Mouse (Mus musculus): ENCODE data around the gene Dab1. TPM values are rescaled to one million over a fixed set of nuclear protein-coding genes. Genes with fewer than 3 reads are reported as not detected.

Dab1 gene
- polyA plus RNA-seq, 1 experiment from 2014 or later = 55.4 TPM

GRCm38 (mm10) chr4:104637016-104637415 is 1017.9 kb downstream of the Dab1 start:
- no peak for DNase-seq (ENCODE audit: low spot score)
- Histone ChIP-seq H3K4me1 (replicated peaks; ENCODE audit: control insufficient read depth, insufficient read depth, low read length) (no peaks in the 10 kb centered on the region), H3K9me3 (ENCODE audit: control insufficient read depth, low read length) (no peaks in the 10 kb centered on the region), H3K4me3 (ENCODE audit: low read depth, low read length) (no peak overlapping the region), H3K4me2 (replicated peaks; ENCODE audit: low read depth, low read length) (no peak overlapping the region), H3K27ac (ENCODE audit: low read depth, low read length) (no peak overlapping the region), H3K9ac (ENCODE audit: low read depth, low read length) (no peak overlapping the region), H3K36me3 (ENCODE audit: control insufficient read depth, insufficient read depth, low read length) (no peaks in the 10 kb centered on the region), H3K27me3 (ENCODE audit: control insufficient read depth, insufficient read depth, low read length) (no peaks in the 10 kb centered on the region)
- no peak for ATAC-seq (ENCODE audit: low FRiP score)
- WGBS = 78% methylated on average over 4 of the region's 4 CpGs

GRCm38 (mm10) chr4:104640617-104641016 is 1021.5 kb downstream of the Dab1 start:
- WGBS = 46% methylated on average over 5 of the region's 5 CpGs
- H3K4me3 ChIP-seq (ENCODE audit: low read depth, low read length) = no peak overlapping the region
- no peak overlapping the region for H3K4me2 ChIP-seq (replicated peaks; ENCODE audit: low read depth, low read length)
- no peaks in the 10 kb centered on the region for H3K4me1 ChIP-seq (replicated peaks; ENCODE audit: control insufficient read depth, insufficient read depth, low read length)
- H3K27ac ChIP-seq (ENCODE audit: low read depth, low read length) = no peak overlapping the region
- H3K36me3 ChIP-seq (ENCODE audit: control insufficient read depth, insufficient read depth, low read length) = no peaks in the 10 kb centered on the region
- no peaks in the 10 kb centered on the region for H3K9me3 ChIP-seq (ENCODE audit: control insufficient read depth, low read length)
- DNase-seq (ENCODE audit: low spot score) = peak; percentile 38
- H3K9ac ChIP-seq (ENCODE audit: low read depth, low read length) = no peak overlapping the region
- H3K27me3 ChIP-seq (ENCODE audit: control insufficient read depth, insufficient read depth, low read length) = no peaks in the 10 kb centered on the region
- peak; percentile 80 for ATAC-seq (ENCODE audit: low FRiP score)

GRCm38 (mm10) chr4:104642761-104643469 is 1023.8 kb downstream of the Dab1 start:
- Histone ChIP-seq H3K4me1 (replicated peaks; ENCODE audit: control insufficient read depth, insufficient read depth, low read length) (no peaks in the 10 kb centered on the region), H3K4me3 (ENCODE audit: low read depth, low read length) (no peak overlapping the region), H3K36me3 (ENCODE audit: control insufficient read depth, insufficient read depth, low read length) (no peaks in the 10 kb centered on the region), H3K4me2 (replicated peaks; ENCODE audit: low read depth, low read length) (no peak overlapping the region), H3K27me3 (ENCODE audit: control insufficient read depth, insufficient read depth, low read length) (no peaks in the 10 kb centered on the region), H3K9ac (ENCODE audit: low read depth, low read length) (no peak overlapping the region), H3K27ac (ENCODE audit: low read depth, low read length) (no peak overlapping the region), H3K9me3 (ENCODE audit: control insufficient read depth, low read length) (no peaks in the 10 kb centered on the region)
- DNase-seq (ENCODE audit: low spot score) = no peak
- 86% methylated on average over 8 of the region's 8 CpGs for WGBS
- no peak for ATAC-seq (ENCODE audit: low FRiP score)

- ATAC-seq (ENCODE audit: low FRiP score) (no peak), DNase-seq (ENCODE audit: low spot score) (no peak)
- H3K4me2 ChIP-seq (replicated peaks; ENCODE audit: low read depth, low read length) = no peak overlapping the region
- no peaks in the 10 kb centered on the region for H3K9me3 ChIP-seq (ENCODE audit: control insufficient read depth, low read length)
- H3K27ac ChIP-seq (ENCODE audit: low read depth, low read length) = no peak overlapping the region
- H3K27me3 ChIP-seq (ENCODE audit: control insufficient read depth, insufficient read depth, low read length) = no peaks in the 10 kb centered on the region
- no peaks in the 10 kb centered on the region for H3K4me1 ChIP-seq (replicated peaks; ENCODE audit: control insufficient read depth, insufficient read depth, low read length)
- H3K36me3 ChIP-seq (ENCODE audit: control insufficient read depth, insufficient read depth, low read length) = no peaks in the 10 kb centered on the region
- WGBS = 77% methylated on average over 6 of the region's 6 CpGs
- H3K9ac ChIP-seq (ENCODE audit: low read depth, low read length) = no peak overlapping the region
- no peak overlapping the region for H3K4me3 ChIP-seq (ENCODE audit: low read depth, low read length)
Observed at GRCm38 (mm10) chr4:104643534-104644356, 1024.6 kb downstream of the Dab1 start.

GRCm38 (mm10) chr4:104644357-104644630 is 1025.1 kb downstream of the Dab1 start:
- H3K4me3 ChIP-seq (ENCODE audit: low read depth, low read length) = no peak overlapping the region
- H3K9me3 ChIP-seq (ENCODE audit: control insufficient read depth, low read length) = no peaks in the 10 kb centered on the region
- no peaks in the 10 kb centered on the region for H3K27me3 ChIP-seq (ENCODE audit: control insufficient read depth, insufficient read depth, low read length)
- DNase-seq (ENCODE audit: low spot score) (no peak), ATAC-seq (ENCODE audit: low FRiP score) (no peak)
- WGBS = 82% methylated on average over 3 of the region's 3 CpGs
- H3K4me2 ChIP-seq (replicated peaks; ENCODE audit: low read depth, low read length) = no peak overlapping the region
- H3K4me1 ChIP-seq (replicated peaks; ENCODE audit: control insufficient read depth, insufficient read depth, low read length) = no peaks in the 10 kb centered on the region
- H3K36me3 ChIP-seq (ENCODE audit: control insufficient read depth, insufficient read depth, low read length) = no peaks in the 10 kb centered on the region
- H3K27ac ChIP-seq (ENCODE audit: low read depth, low read length) = no peak overlapping the region
- H3K9ac ChIP-seq (ENCODE audit: low read depth, low read length) = no peak overlapping the region

GRCm38 (mm10) chr4:104644862-104645261 is 1025.7 kb downstream of the Dab1 start:
- no peak overlapping the region for H3K4me3 ChIP-seq (ENCODE audit: low read depth, low read length)
- no peaks in the 10 kb centered on the region for H3K4me1 ChIP-seq (replicated peaks; ENCODE audit: control insufficient read depth, insufficient read depth, low read length)
- H3K36me3 ChIP-seq (ENCODE audit: control insufficient read depth, insufficient read depth, low read length) = no peaks in the 10 kb centered on the region
- H3K9me3 ChIP-seq (ENCODE audit: control insufficient read depth, low read length) = no peaks in the 10 kb centered on the region
- DNase-seq (ENCODE audit: low spot score) = no peak
- no peaks in the 10 kb centered on the region for H3K27me3 ChIP-seq (ENCODE audit: control insufficient read depth, insufficient read depth, low read length)
- no peak for ATAC-seq (ENCODE audit: low FRiP score)
- no peak overlapping the region for H3K27ac ChIP-seq (ENCODE audit: low read depth, low read length)
- no peak overlapping the region for H3K9ac ChIP-seq (ENCODE audit: low read depth, low read length)
- WGBS = 94% methylated on average over 4 of the region's 4 CpGs
- H3K4me2 ChIP-seq (replicated peaks; ENCODE audit: low read depth, low read length) = no peak overlapping the region

- 77% methylated on average over 6 of the region's 6 CpGs for WGBS
- Histone ChIP-seq H3K27me3 (ENCODE audit: control insufficient read depth, insufficient read depth, low read length) (no peaks in the 10 kb centered on the region), H3K36me3 (ENCODE audit: control insufficient read depth, insufficient read depth, low read length) (no peaks in the 10 kb centered on the region), H3K9me3 (ENCODE audit: control insufficient read depth, low read length) (no peaks in the 10 kb centered on the region), H3K4me1 (replicated peaks; ENCODE audit: control insufficient read depth, insufficient read depth, low read length) (no peaks in the 10 kb centered on the region), H3K4me2 (replicated peaks; ENCODE audit: low read depth, low read length) (no peak overlapping the region), H3K27ac (ENCODE audit: low read depth, low read length) (no peak overlapping the region), H3K9ac (ENCODE audit: low read depth, low read length) (no peak overlapping the region), H3K4me3 (ENCODE audit: low read depth, low read length) (no peak overlapping the region)
- DNase-seq (ENCODE audit: low spot score) (no peak), ATAC-seq (ENCODE audit: low FRiP score) (no peak)
Observed at GRCm38 (mm10) chr4:104651761-104652160, 1032.6 kb downstream of the Dab1 start.

GRCm38 (mm10) chr4:104656728-104657127 is 1037.6 kb downstream of the Dab1 start:
- no peak overlapping the region for H3K9ac ChIP-seq (ENCODE audit: low read depth, low read length)
- no peak overlapping the region for H3K4me2 ChIP-seq (replicated peaks; ENCODE audit: low read depth, low read length)
- no peak for DNase-seq (ENCODE audit: low spot score)
- WGBS = 90% methylated on average over 7 of the region's 7 CpGs
- no peak overlapping the region for H3K27ac ChIP-seq (ENCODE audit: low read depth, low read length)
- no peaks in the 10 kb centered on the region for H3K27me3 ChIP-seq (ENCODE audit: control insufficient read depth, insufficient read depth, low read length)
- H3K9me3 ChIP-seq (ENCODE audit: control insufficient read depth, low read length) = no peaks in the 10 kb centered on the region
- H3K4me1 ChIP-seq (replicated peaks; ENCODE audit: control insufficient read depth, insufficient read depth, low read length) = no peaks in the 10 kb centered on the region
- ATAC-seq (ENCODE audit: low FRiP score) = no peak
- no peak overlapping the region for H3K4me3 ChIP-seq (ENCODE audit: low read depth, low read length)
- no peaks in the 10 kb centered on the region for H3K36me3 ChIP-seq (ENCODE audit: control insufficient read depth, insufficient read depth, low read length)

Measured in hindbrain, embryonic 11.5 days (tissue).